Mouse (Mus musculus) ES-E14 (cell line): ENCODE measurements around the gene Iqsec2.

Experiments
- CHD2 ChIP-seq: IDR thresholded peaks from 2 replicates; pipeline ENCODE4 v1.6.1; 2014; ENCODE audit warnings: mild to moderate bottlenecking, low read depth, low read length, inconsistent platforms
- HCFC1 ChIP-seq: IDR thresholded peaks from 2 replicates; pipeline ENCODE4 v1.6.1; 2012; ENCODE audit warnings: low read length, inconsistent platforms, borderline replicate concordance; ENCODE audit not compliant: insufficient read depth
- MAFK ChIP-seq: IDR thresholded peaks from 2 replicates; pipeline ENCODE4 v1.6.1; 2014; ENCODE audit warnings: mild to moderate bottlenecking, low read depth, low read length, inconsistent platforms; ENCODE audit not compliant: insufficient read depth
- ZC3H11A ChIP-seq: IDR thresholded peaks from 2 replicates; pipeline ENCODE4 v1.6.1; 2012; ENCODE audit warnings: low read depth, mild to moderate bottlenecking, inconsistent platforms, low read length, borderline replicate concordance
- ZNF384 ChIP-seq: IDR thresholded peaks from 2 replicates; pipeline ENCODE4 v1.6.1; 2012; ENCODE audit warnings: low read depth, low read length, inconsistent platforms

DNA sequence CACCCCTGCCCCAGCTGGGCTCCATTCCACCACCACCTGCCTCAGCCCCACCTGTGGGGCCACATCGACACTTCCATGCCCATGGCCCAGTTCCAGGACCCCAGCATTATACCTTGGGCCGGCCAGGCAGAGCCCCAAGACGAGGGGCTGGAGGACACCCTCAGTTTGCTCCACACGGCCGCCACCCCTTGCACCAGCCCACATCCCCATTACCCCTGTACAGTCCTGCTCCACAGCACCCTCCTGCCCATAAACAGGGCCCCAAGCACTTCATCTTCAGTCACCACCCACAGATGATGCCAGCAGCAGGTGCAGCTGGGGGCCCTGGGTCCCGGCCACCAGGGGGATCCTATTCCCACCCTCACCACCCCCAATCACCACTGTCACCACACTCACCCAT, 79.2 kb downstream of the Iqsec2 start:
- TF ChIP-seq CHD2 (no peak), MAFK (no peak), ZNF384 (no peak), ZC3H11A (no peak), HCFC1 (no peak)
